Comparison of ENCODE assay signal across 9 mouse cellular contexts in genomic region chr11:72037996-72038395, GRCm38 (mm10). TPM values are rescaled to one million over a fixed set of nuclear protein-coding genes. Genes with fewer than 3 reads are reported as not detected.
DNase-seq lines count a peak whose midpoint lies in the region; ATAC-seq and TF ChIP-seq lines count a peak whose summit lies in the region.
"Had no signal": no experiment of that assay in that cellular context is flagged by ENCODE, and none has a peak within 500 bp of the region (broad histone marks: within the 10 kb centered on the region; RNA-seq: fewer than 3 reads in every experiment).

No protein-coding gene starts in this region.

- peak; percentile 43 to 86 for DNase-seq in heart, adult 18-20 months
- DNase-seq in heart, postnatal 25 days (ENCODE audit: low spot score) = no peak
- peak; percentile 52 to 67 for DNase-seq in CD8-positive naive resting alpha-beta T cell, adult 2 months (ENCODE audit: low read depth in 2 of 2, low spot score in 2 of 2)
- peak; percentile 33 for DNase-seq in c-Kit-negative CD71-positive TER-119-positive erythroid progenitor cells, embryonic 14.5 days (ENCODE audit: low read depth, low spot score)
- DNase-seq in gastrocnemius, adult 2 months = peak; percentile 69
- DNase-seq in left cerebral cortex, adult 2 months (ENCODE audit: extremely low spot score in 1 of 2, low spot score in 2 of 2) = peak; percentile 75 to 79
- DNase-seq in neural tube, embryonic 11.5 days (ENCODE audit: low spot score) = peak; percentile 87
- DNase-seq in thymus, postnatal 0 days (ENCODE audit: low spot score) = peak; percentile 80

- no peaks in the 10 kb centered on the region for H3K27me3 ChIP-seq in neural tube, embryonic 11.5 days (ENCODE audit: control insufficient read depth, insufficient read depth, low read length)

- intact Hi-C loops in heart, postnatal 25 days (cut with DNase I) = loop anchor here (5.0 kb wide), 1 partner anchor 701 kb away; no protein-coding TSS in a partner anchor
- intact Hi-C loops in gastrocnemius, adult 2 months (cut with DNase I) = loop anchor here (5.0 kb wide), 1 partner anchor 701 kb away; no protein-coding TSS in a partner anchor
- intact Hi-C loops in left cerebral cortex, adult 2 months (cut with DNase I) = loop anchor here (1.0 kb wide), 1 partner anchor 692 kb away; no protein-coding TSS in a partner anchor

- H3K27ac ChIP-seq in gastrocnemius, adult 2 months = no peak overlapping the region
- no peak overlapping the region for H3K27ac ChIP-seq in left cerebral cortex, adult 2 months
- no peak overlapping the region for H3K27ac ChIP-seq in neural tube, embryonic 11.5 days (ENCODE audit: low read depth, low read length)
- H3K27ac ChIP-seq: macrophage had no signal

- no peak overlapping the region for H3K4me2 ChIP-seq in neural tube, embryonic 11.5 days (ENCODE audit: low read depth)

- no peaks in the 10 kb centered on the region for H3K36me3 ChIP-seq in neural tube, embryonic 11.5 days (ENCODE audit: control insufficient read depth, insufficient read depth, low read length)

- peak; percentile 89 for TF ChIP-seq CTCF in gastrocnemius, adult 2 months (IDR thresholded peaks at IDR 0.05)
- peak; percentile 83 for TF ChIP-seq CTCF in left cerebral cortex, adult 2 months (IDR thresholded peaks at IDR 0.05)

- ATAC-seq in neural tube, embryonic 11.5 days (ENCODE audit: insufficient read depth, low FRiP score, low TSS enrichment) = no peak

- no peaks in the 10 kb centered on the region for H3K9me3 ChIP-seq in neural tube, embryonic 11.5 days (ENCODE audit: control insufficient read depth, low read length)

- H3K4me1 ChIP-seq in neural tube, embryonic 11.5 days (ENCODE audit: control insufficient read depth, insufficient read depth, low read length) = peaks cover 16% of the 10 kb centered on the region

- no peak overlapping the region for H3K4me3 ChIP-seq in gastrocnemius, adult 2 months
- no peak overlapping the region for H3K4me3 ChIP-seq in left cerebral cortex, adult 2 months
- no peak overlapping the region for H3K4me3 ChIP-seq in neural tube, embryonic 11.5 days (ENCODE audit: low read depth, low read length)

- H3K9ac ChIP-seq in neural tube, embryonic 11.5 days (ENCODE audit: low read length) = no peak overlapping the region

- 2% methylated on average over 4 of the region's 4 CpGs for WGBS in neural tube, embryonic 11.5 days

RNA-seq across cellular contexts. Expression of gene Aipl1, which starts 0.7 kb away (rescaled TPM):
- not detected for total RNA-seq in heart, adult 18-20 months (2021)
- total RNA-seq in heart, postnatal 25 days (2021) = not detected
- total RNA-seq in gastrocnemius, adult 2 months (2021) = not detected
- total RNA-seq in left cerebral cortex, adult 2 months (2021) = not detected
- 0.09 and 0.23 TPM in 2 replicates for polyA plus RNA-seq in neural tube, embryonic 11.5 days (2014; fragmentation: Nextera tagmentation; extraction: Ambion mirVana)
- 1.2 and 1.6 TPM in 2 replicates for polyA plus RNA-seq in thymus, postnatal 0 days (2015; fragmentation: Nextera tagmentation; extraction: Ambion mirVana)

RNA-seq across cellular contexts. Expression of gene Pimreg, which starts 3.8 kb away (rescaled TPM):
- under 1 TPM; 0.33 to 0.74 TPM for total RNA-seq in heart, adult 18-20 months (2021)
- 1 to 10 TPM; 1.0 to 2.6 TPM for total RNA-seq in heart, postnatal 25 days (2021)
- not detected for total RNA-seq in gastrocnemius, adult 2 months (2021)
- under 1 TPM in 1 of 2 experiments, not detected in 1; 0.23 TPM for total RNA-seq in left cerebral cortex, adult 2 months (2021)
- polyA plus RNA-seq in neural tube, embryonic 11.5 days (2014; fragmentation: Nextera tagmentation; extraction: Ambion mirVana) = 158 and 169 TPM in 2 replicates
- polyA plus RNA-seq in thymus, postnatal 0 days (2015; fragmentation: Nextera tagmentation; extraction: Ambion mirVana) = 74.2 and 88.2 TPM in 2 replicates
